Mouse (Mus musculus): ENCODE measurements around the gene Rem1.

Rem1 gene

GRCm38 (mm10) chr2:152626774-152627591 lies at the start of gene Rem1:
TSS of gene Rem1 (plus strand) at chr2:152626951.
- DNase-seq, result no peak

GRCm38 (mm10) chr2:152580107-152580506 lies 46.6 kb upstream of the Rem1 start, which contains the start of gene Defb19:
TSS of gene Defb19 (minus strand) at chr2:152580312.
- no peak for DNase-seq

- DNase-seq, result no peak
These were observed 46.1 kb upstream of the Rem1 start for GRCm38 (mm10) chr2:152580612-152581011.

GRCm38 (mm10) chr2:152586926-152587560 lies 39.7 kb upstream of the Rem1 start:
- no peak for DNase-seq

GRCm38 (mm10) chr2:152588450-152588849 lies 38.3 kb upstream of the Rem1 start:
- no peak for DNase-seq

GRCm38 (mm10) chr2:152589021-152589420 lies 37.7 kb upstream of the Rem1 start:
- no peak for DNase-seq

GRCm38 (mm10) chr2:152599299-152599698 lies 27.5 kb upstream of the Rem1 start, which contains the start of gene Defb45:
TSS of gene Defb45 (minus strand) at chr2:152599399.
- DNase-seq, result no peak

GRCm38 (mm10) chr2:152600076-152600475 lies 26.7 kb upstream of the Rem1 start:
- no peak for DNase-seq

- no peak for DNase-seq
These were observed 25.3 kb upstream of the Rem1 start for GRCm38 (mm10) chr2:152601275-152601960.

GRCm38 (mm10) chr2:152604057-152604456 lies 22.7 kb upstream of the Rem1 start, which contains the start of gene Defb36:
TSS of gene Defb36 (plus strand) at chr2:152604327.
- DNase-seq, result peak in 1 of 2 experiments; percentile 28

GRCm38 (mm10) chr2:152607746-152608145 lies 19.0 kb upstream of the Rem1 start:
- DNase-seq, result no peak

GRCm38 (mm10) chr2:152608719-152609118 lies 18.0 kb upstream of the Rem1 start:
- DNase-seq, result no peak

- DNase-seq, result no peak
These were observed 14.6 kb upstream of the Rem1 start for GRCm38 (mm10) chr2:152612193-152612592.

GRCm38 (mm10) chr2:152615563-152615962 lies 11.2 kb upstream of the Rem1 start:
- peak in 1 of 2 experiments; percentile 21 for DNase-seq

GRCm38 (mm10) chr2:152616470-152616869 lies 10.3 kb upstream of the Rem1 start:
- no peak for DNase-seq

- no peak for DNase-seq
These were observed 9.4 kb upstream of the Rem1 start for GRCm38 (mm10) chr2:152617374-152617773.

- DNase-seq, result no peak
These were observed 6.2 kb upstream of the Rem1 start for GRCm38 (mm10) chr2:152620367-152621134.

- no peak for DNase-seq
These were observed 4.6 kb upstream of the Rem1 start for GRCm38 (mm10) chr2:152622151-152622550.

GRCm38 (mm10) chr2:152622953-152623352 lies 3.8 kb upstream of the Rem1 start, which contains the start of gene Defb25:
TSS of gene Defb25 (minus strand) at chr2:152623053.
- DNase-seq, result no peak

GRCm38 (mm10) chr2:152624566-152624965 lies 2.2 kb upstream of the Rem1 start:
- no peak for DNase-seq

- no peak for DNase-seq
These were observed 1.5 kb upstream of the Rem1 start for GRCm38 (mm10) chr2:152625256-152625655.

GRCm38 (mm10) chr2:152628066-152628465 lies 1.3 kb downstream of the Rem1 start:
- DNase-seq, result no peak

Data from spleen, adult 18-20 months (tissue).